Mouse (Mus musculus): ENCODE measurements at regions not wholly inside any gene's neighbourhood (a gene's known extent, or its start where the extent isn't known, plus 50 kb on each side); places are given as distances from the start of the nearest gene placed in this dataset.

- DNase-seq (ENCODE audit: low spot score in 2 of 2) = no peak
Measured at GRCm38 (mm10) chr4:55708808-55709207, 176.5 kb upstream of the Klf4 start.

DNA sequence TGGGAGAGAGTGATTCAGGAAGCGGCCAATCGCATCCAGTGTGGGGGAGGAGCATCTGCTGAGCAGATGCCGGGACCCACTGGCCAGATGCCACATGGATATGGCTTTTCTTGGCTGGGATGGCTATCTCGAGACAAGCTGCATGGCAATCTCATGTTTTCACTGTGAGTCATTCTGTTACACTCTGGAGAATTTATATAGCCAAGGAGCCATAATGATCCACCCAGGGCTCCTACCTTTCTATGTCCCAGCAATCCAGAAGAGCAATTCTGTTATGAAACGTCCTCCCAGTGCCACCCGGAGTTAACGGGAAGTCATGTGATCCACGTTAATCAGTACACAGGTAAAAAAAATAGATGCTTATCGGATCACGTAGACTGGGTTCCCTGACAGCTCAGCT is 175.7 kb upstream of the Klf4 start:
- DNase-seq (ENCODE audit: low spot score in 2 of 2) = peak in 1 of 2 experiments; percentile 19

- no peak for DNase-seq (ENCODE audit: low spot score in 2 of 2)
Measured at GRCm38 (mm10) chr4:55704921-55705320, 172.7 kb upstream of the Klf4 start.

DNA sequence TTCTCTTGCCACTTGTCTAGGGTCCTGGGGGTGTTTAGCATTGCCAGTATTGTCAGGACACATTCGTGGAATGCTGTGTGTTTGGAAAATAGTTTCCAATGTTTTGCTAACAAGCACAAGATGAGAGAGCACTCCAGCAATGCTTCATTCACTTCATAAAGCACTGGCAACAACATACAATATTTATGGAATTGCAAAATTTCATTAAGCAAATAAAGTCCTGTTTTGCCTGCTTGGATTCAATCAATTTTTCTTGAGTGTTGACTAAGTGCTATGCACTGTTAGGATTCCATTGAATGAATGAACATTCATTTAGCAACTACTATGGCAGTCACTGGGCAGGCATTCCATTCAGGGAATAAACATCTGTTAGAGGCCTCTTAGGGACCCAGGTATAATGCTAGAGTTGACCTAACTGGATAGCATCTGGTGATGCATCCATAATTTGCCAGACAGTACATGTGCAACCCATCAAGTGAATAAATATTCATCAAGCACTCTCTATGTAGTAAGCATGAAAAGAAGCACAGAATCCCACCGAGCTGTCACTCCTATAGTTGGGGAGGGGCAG is 171.2 kb upstream of the Klf4 start:
- no peak for DNase-seq (ENCODE audit: low spot score in 2 of 2)

DNA sequence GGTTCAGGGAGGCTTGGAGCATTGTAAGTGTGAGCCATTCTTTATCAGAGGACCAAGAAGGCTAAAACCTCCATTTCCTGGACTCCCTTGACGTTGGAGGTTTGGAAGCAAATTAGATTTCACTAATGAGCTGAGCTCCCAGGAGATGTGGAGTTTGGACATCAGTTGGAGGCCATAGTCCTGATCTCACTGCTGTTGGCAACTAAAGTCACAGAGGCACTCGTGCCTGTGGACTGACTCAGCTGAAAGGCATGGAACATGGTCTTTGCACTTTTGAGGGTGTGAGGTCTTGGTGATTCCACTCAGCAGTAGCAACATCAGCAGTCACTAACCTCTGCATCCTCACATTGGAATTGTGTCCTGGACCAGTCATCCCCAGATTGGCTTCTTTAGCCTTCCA is 169.1 kb upstream of the Klf4 start:
- no peak for DNase-seq (ENCODE audit: low spot score in 2 of 2)

- DNase-seq (ENCODE audit: low spot score in 2 of 2) = no peak
Measured at GRCm38 (mm10) chr4:55699917-55700316, 167.7 kb upstream of the Klf4 start.

DNA sequence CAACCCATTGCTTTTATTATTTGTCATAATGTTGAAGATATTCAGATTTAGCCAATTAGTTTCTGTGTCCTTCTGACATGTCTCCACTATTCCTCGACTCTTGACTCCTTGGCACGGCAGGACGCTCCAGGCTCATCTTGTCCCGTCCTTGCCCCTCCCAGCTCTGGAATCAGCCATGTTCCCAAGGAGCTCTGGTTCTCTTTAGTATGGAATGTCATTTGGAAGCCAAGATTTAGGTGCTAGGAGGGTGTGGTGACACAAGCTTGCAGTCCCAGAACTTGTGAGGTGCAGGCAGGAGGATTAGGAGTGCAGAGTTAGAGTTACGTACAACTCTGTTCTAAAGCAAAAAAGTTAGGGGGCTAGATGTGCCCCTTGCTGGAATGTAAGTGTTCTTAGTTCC is 166.9 kb upstream of the Klf4 start:
- no peak for DNase-seq (ENCODE audit: low spot score in 2 of 2)

- peak in 1 of 2 experiments; percentile 33 for DNase-seq (ENCODE audit: low spot score in 2 of 2)
Measured at GRCm38 (mm10) chr4:55697108-55697507, 164.8 kb upstream of the Klf4 start.

- DNase-seq (ENCODE audit: low spot score in 2 of 2) = no peak
Measured at GRCm38 (mm10) chr4:55696428-55696827, 164.2 kb upstream of the Klf4 start.

DNA sequence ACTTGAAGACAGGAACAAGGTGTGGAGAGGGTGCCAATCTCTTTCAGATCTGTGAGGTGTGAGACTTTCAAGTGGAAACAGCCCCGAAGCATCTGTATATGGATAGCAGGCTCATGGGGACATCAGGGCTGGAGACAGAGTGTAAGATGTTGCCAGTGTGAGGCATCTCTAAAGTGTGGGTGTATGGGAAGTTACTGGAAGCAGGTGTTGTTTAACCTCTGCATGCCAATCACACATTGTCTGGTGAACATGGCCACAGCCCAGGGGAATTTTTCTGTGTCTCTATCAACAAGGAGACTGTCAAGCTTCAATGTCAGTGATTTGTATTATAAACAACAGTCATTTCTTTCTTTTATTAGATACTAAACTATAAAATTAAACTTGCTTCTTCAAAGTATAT is 163.0 kb upstream of the Klf4 start:
- DNase-seq (ENCODE audit: low spot score in 2 of 2) = no peak

- DNase-seq (ENCODE audit: low spot score in 2 of 2) = no peak
Measured at GRCm38 (mm10) chr4:55689479-55689878, 157.2 kb upstream of the Klf4 start.

DNA sequence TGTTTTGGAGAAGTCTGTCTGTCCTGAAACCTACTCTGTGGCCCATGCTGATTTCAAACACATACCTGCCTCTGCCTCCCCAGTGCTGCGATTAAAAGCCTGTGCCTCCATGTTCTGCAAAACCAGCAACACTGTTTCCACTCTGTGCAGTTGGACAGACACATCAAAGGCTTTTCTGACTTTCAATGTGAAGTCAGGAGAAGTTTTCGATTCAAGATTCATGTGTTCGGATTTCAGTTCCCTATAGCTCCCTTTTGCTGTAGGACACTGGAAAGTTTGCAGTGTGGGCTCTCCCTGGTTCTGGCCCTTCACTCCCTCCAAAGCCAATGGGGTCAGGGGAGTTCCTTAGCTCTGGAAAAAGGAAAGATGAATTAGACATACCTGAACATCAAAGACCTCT is 154.5 kb upstream of the Klf4 start:
- DNase-seq (ENCODE audit: low spot score in 2 of 2) = no peak

GRCm38 (mm10) chr4:55672288-55672687 is 140.0 kb upstream of the Klf4 start:
- no peak for DNase-seq (ENCODE audit: low spot score in 2 of 2)

- DNase-seq (ENCODE audit: low spot score in 2 of 2) = no peak
Measured at GRCm38 (mm10) chr4:55670258-55670657, 138.0 kb upstream of the Klf4 start.

GRCm38 (mm10) chr4:55664822-55665221 is 132.6 kb upstream of the Klf4 start:
- DNase-seq (ENCODE audit: low spot score in 2 of 2) = no peak

DNA sequence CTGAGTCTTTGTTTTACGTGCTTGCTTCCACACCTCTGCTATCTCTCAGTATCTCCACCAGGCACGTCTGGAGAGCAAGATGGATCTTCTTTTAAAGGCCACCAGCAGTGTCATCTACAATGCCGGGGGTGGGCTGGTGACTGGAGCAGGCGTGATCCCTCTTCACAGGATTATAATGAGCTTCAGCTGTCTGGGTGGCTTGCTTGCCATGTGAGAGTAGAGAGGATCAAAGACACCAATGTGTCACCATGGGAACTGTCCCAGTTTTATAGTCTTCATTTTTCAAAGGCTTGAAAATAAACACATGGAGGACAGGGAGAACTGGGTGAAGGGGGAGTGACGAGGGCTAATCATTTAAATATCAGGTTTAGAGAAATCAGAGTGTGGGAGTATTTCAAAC is 131.6 kb upstream of the Klf4 start:
- DNase-seq (ENCODE audit: low spot score in 2 of 2) = peak; percentile 31 to 63

DNA sequence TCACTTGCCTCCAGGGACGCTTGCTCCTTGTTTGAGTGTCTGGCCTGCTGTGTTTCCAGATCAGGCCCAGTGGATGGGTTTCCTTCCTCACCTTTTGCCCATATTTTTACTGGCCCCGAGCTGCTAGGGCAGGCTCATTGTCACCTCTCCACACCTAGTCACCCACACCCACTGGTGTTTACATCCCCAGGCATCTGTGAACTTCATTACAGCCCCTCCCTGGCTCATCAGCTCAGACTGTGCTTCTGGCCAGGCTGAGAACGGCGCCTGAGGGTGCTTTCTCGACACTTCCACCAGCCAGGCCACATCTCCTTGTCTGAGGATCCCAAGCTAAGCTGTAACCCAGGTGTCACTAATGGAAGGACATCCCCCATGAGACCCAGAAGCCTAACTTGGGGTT is 129.8 kb upstream of the Klf4 start:
- no peak for DNase-seq (ENCODE audit: low spot score in 2 of 2)

GRCm38 (mm10) chr4:55658904-55659303 is 126.6 kb upstream of the Klf4 start:
- DNase-seq (ENCODE audit: low spot score in 2 of 2) = no peak

- DNase-seq (ENCODE audit: low spot score in 2 of 2) = no peak
Measured at GRCm38 (mm10) chr4:55655329-55655728, 123.1 kb upstream of the Klf4 start.

DNA sequence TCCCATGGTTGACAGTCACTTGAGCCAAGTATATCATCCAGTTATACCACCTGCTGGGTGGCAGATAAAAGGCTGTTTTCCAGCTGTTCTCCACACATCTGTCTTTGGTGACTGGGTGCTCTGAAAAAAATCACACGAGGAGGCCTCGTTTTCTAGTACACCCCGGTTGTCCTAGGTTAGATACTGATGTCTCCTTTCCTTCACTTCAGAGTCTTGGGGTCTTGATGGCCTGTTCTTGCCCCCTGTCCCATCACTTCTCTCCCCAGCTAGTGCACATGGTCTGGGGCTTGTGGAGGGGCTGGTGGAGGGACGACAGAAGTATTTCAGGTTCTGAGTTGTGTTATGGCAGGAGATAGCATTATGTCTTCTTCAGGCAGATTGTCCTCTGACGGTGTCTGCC is 120.4 kb upstream of the Klf4 start:
- DNase-seq (ENCODE audit: low spot score in 2 of 2) = no peak

GRCm38 (mm10) chr4:55651811-55652410 is 119.6 kb upstream of the Klf4 start:
- no peak for DNase-seq (ENCODE audit: low spot score in 2 of 2)

DNA sequence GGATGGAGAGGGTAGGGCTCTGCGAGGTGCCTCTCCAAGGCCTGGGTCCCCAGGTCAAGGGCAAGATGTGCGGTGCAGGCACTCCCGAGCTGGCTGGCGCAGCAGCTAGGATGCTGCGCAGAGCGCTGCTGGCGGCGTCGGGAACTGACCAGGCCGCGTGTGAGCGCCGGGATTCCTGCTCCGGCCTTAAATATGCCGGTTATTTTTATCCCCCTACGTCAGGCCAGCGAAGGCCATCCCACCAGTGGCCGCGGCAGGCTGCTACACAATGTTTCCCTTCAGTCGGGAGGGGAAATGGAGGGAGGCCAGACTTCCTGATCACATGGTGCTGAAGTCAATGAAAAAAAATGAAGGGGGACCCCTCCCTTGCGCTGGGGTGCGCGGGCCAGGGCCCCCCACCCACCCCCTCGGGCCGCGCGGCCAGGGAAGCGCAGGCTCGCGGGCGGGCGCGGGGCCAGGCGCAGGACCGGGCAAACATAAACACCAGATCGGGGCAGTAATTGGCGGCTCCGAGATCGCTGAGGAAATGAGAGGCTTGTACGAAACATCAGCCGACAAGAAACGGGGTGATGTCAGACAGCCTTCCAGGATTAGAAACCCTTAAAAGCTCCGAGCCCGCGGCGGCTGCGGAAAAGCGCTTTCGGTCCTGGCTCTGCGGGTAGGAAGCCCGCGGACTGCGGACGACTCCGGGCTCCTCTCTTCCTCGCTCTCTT is 118.9 kb upstream of the Klf4 start:
- DNase-seq (ENCODE audit: low spot score in 2 of 2) = peak; percentile 58 to 81

DNA sequence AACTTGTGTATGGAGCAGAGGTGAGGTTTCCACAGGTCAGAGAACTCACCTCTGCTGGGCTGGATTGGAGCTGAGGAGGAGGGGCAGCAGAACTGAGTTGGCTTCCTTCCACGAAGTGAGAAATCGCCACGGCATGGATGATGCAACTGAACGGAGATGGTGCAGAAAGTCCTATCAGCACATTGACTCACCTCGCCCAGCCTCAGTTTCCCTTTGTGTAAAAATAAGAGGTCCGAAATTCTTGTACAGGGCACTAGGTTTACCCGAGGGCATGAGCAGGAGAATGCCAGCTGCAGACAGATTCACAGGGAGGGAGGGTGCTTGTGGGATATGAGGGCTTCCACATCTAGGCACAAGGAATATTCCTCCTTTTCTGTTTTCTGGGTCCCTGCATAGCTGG is 117.9 kb upstream of the Klf4 start:
- DNase-seq (ENCODE audit: low spot score in 2 of 2) = no peak

Data from layer of hippocampus, adult 18-20 months (tissue).